Mouse (Mus musculus) testis, postnatal 14 days (tissue): Measurements from ENCODE around the gene Dtd1.

Experiments
- DNase-seq: peaks from one replicate; pipeline ENCODE4 v3.0.0; 2021; ENCODE audit warnings: low spot score

The Dtd1 gene

DNA sequence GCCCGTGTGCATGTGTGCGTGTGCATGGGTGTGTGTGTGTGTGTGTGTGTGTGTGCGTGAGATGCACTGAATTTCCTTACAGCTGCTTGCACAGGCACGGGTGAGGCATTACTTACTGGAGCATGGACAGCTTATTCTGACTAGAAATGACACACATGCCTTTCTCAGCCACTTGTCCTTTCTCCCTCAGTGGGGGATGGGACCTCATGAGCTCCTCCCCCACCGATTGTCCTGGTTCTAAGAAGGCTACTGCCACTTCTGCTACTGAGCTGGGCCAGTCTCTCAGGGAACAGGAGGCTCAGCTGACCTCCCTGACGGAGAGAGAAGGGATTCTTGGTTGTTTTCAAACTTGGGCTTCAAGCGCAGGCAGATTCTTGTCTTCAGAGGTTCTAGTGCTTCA, 40.4 kb downstream of the Dtd1 start:
- no peak for DNase-seq

- DNase-seq: no peak
Measured at GRCm38 (mm10) chr2:144641991-144642390, 42.3 kb downstream of the Dtd1 start.

- DNase-seq: no peak
Measured at GRCm38 (mm10) chr2:144646360-144646759, 46.7 kb downstream of the Dtd1 start.

DNA sequence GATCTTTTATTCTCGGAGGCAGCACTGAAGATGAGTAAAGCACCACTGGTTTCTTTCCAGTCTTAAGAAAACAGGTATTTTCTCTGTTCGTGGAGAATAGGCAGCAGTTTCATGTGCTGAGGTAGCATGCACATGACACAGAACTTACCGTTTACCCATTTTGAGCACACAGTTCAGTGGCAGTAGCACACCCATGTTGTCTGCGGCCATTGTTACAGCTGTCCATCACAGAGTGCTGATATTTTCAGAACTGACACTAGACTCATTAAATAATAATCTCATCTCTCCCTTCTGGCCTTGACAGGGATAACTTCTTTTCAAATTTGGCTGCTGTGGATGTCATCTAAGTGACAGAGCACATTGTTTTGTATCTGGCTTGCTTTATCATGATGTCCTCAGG, 47.5 kb downstream of the Dtd1 start:
- no peak for DNase-seq

DNA sequence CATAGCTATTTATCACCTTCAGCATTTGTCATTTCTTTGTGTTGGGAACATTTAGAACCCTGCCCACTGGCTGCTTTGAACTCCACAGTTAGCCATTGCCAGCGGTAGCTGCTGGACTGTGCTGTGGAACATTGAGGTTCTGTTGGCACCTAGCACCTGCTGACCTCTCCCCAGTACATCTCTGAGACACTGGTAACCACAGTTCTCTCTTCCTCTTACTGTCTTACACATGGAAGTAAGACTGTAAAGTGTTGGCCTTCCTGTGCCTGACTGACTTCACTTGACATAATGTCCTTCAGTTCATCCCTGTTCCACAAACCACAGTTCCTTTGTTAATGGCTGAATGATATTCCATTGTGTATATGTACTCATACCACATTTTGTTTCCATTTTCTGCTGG, 50.3 kb downstream of the Dtd1 start:
- no peak for DNase-seq

- DNase-seq: no peak
Measured at GRCm38 (mm10) chr2:144652841-144653240, 53.1 kb downstream of the Dtd1 start.

DNA sequence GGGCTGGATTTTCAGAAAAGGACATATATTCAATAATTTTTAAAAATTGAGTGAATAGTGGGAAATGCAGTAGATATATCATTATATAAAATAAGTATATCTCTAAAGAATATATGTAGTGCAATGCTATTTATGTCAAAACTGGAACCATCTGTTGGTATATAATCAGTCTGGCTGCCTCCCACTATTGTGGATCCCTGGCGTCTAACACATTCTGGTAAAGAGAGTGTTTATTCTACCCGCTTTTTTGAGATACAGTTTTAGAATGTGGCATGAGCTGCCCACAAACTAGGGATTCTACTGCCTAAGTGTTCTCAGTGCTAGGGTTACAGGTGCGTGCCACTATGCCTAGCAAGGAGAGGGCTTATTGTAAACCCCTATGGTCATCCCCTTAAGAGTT, 55.6 kb downstream of the Dtd1 start:
- DNase-seq: no peak

DNA sequence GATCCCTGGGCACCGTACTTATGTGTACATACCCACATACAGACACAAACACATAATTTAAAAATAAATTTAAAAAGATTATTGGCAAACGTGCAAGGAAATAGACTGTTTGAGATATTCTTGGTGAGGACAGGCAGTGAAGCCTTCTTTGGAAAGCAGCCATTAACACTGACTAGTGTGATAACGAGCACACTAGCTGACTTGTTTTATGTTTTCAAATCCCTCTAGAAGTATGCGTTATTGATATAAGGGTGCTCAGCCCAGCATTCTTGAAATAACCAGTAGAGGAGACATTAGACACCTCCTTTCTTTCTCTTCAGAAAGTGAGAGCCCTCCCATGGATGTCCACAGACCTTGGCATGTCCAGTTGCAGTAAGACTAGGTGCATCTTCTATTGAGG, 68.8 kb downstream of the Dtd1 start:
- no peak for DNase-seq

GRCm38 (mm10) chr2:144670289-144670930, 70.7 kb downstream of the Dtd1 start:
- no peak for DNase-seq

DNA sequence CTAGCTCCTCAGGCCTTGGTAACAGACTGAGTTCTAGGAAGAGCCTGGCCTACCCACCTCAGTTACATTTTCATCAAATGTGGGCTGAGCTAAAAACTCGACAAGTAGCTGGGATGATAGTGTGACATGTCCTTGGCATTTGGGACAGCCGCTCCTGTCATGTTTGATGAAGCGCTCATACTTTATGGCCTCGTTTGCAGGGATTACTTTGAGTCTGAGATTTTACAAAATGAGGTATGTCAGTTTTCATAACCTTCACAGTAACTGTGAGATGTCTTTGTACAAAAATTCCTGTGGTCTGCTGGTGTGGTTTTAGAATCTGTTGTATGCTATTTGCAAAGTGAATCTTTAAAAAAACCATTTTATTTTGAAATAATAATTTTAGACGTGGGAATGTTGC, 72.7 kb downstream of the Dtd1 start:
- no peak for DNase-seq

DNA sequence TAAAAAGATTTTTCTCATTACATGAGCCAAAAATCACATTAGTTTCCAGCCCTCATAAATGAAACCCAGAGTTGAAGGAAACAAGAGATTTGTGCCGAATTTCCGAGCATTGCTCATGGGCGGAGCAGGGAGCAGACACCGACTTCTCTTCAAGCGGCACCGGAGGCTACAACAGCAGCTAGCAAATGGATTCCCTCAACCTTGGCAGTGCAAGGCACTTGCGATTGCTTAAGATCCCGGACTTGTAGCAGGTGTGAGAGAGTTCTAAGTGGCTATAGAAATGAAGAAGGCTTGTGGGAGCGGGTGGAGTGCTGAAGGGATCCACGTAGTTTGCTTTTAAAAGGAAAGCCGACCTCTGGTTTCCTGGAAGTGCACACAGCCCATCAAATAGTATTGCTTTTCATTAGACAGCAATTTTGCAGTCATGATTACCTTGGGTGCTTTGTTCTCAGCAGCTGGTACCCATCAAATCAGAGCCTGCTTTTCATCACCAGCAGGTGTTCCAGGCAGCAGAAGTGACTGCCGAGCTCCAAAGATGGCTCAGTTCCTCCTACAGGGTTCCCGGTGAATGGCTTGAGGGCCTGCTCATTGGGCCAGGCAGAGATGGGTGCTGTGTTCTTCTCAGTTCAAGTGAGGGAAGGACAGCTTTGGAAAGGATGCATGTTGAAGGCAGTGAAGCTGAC, 77.0 kb downstream of the Dtd1 start:
- no peak for DNase-seq

GRCm38 (mm10) chr2:144677229-144677571, 77.5 kb downstream of the Dtd1 start:
- DNase-seq: no peak

- no peak for DNase-seq
Measured at GRCm38 (mm10) chr2:144678779-144679178, 79.1 kb downstream of the Dtd1 start.

GRCm38 (mm10) chr2:144679394-144679793, 79.7 kb downstream of the Dtd1 start:
- no peak for DNase-seq

DNA sequence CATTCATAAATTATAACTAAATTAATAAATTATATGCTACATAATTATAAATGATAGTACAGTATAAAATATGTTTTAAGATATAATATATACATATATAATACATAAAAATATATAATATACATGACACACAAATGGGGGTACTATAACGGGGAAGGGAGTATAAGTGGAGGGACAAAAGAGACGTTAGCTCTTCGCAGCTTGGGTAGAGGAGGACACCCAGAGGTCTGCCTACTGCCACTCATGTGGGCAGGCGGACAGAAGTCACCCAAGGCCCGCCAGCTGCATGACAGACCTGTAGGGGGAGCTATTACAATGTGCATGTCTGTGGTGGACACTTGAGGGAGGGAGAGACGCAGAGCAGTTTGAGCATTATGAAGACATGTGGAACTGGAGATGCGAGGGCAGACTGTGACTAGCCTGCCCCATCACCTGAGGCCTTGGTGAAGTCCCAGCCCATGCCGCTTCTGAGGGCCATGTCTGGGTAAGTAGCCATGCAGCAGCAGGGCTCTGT, 92.6 kb downstream of the Dtd1 start:
- no peak for DNase-seq

DNA sequence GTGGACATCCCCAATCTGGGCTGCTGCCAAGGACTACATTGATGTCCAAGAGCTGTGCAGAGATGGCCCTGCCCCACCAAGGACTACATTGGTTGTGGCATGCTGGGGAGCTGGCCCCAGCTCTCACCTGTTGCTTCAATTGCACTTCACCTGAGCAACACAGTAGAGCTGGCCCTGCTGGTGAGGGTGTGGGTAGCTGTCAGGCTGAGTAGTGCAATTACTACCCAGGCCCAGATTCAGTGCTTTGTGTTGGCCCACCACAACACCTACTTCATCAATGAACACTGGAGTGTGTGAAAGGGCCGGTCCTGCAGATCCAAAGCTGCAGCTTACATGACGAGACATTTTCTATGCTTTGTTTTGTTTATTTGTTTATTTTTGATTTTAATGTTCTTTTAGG, 93.1 kb downstream of the Dtd1 start:
- DNase-seq: no peak

DNA sequence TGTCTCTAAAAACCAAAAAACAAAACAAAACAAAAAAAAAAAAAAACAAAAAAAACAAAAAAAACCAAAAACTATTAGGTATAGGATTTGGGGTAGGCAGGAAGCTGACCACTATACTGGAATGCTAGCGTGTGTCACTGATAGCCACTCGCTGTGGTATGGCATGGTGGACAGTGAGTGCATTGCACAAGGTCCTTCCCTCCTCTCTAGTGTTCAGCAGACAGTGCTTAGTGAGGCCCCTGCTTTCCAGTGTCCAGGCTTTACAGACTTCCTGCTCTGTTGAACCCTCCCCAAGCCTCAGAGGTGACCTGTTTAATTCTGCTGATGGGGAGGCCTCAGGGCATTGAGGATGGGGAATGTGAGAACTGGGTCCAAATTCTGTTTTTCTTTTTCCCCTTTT, 95.2 kb downstream of the Dtd1 start:
- no peak for DNase-seq

- DNase-seq: no peak
Measured at GRCm38 (mm10) chr2:144698046-144698445, 98.3 kb downstream of the Dtd1 start.

DNA sequence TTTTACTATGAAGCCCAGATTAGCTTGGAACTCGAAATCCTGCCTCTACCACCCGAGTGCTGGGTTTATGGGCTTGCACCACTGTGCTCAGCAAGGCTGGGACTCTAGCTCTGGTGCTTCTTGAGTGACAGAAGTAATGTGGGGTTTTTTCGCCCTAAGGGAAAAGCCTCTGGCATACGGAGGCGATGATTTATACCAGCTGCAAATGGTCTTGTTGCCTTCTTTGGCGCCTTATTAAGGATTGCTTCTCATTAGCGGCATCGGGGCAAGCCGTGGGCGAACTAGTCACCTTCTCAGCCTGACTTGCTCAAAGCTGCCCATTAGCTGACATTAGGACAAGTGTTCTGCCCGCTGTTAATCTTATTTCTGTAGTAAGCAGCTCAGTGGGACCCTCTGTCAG, 100.9 kb downstream of the Dtd1 start:
- no peak for DNase-seq

GRCm38 (mm10) chr2:144701415-144702149, 101.9 kb downstream of the Dtd1 start:
- DNase-seq: no peak

- DNase-seq: no peak
Measured at GRCm38 (mm10) chr2:144709285-144709684, 109.6 kb downstream of the Dtd1 start.

- no peak for DNase-seq
Measured at GRCm38 (mm10) chr2:144709704-144710103, 110.0 kb downstream of the Dtd1 start.

GRCm38 (mm10) chr2:144714596-144714995, 114.9 kb downstream of the Dtd1 start:
- no peak for DNase-seq
